Mouse (Mus musculus) neural tube, embryonic 11.5 days (tissue): ENCODE measurements at regions not wholly inside any gene's neighbourhood (a gene's known extent, or its start where the extent isn't known, plus 50 kb on each side); places are given as distances from the start of the nearest gene placed in this dataset.
A peak's percentile ranks its signal among the peaks of the same experiment; 100 is the strongest.
"Not testable (repeated sequence)": the region's sequence is repeated elsewhere in the genome, so short reads cannot be mapped to it uniquely, and the experiment has no call there.

Experiments used
- ATAC-seq: fragments of 200-750 bp; cut with Nextera tagmentation; 2 replicates; pipeline ENCODE4 v1.8.0; 2017; ENCODE audit warnings: moderate number of reproducible peaks, mild to moderate bottlenecking, moderate TSS enrichment, moderate library complexity; ENCODE audit not compliant: insufficient read depth, low FRiP score, low TSS enrichment
- DNase-seq: peaks from one replicate; pipeline ENCODE4 v3.0.0-alpha.2; 2015; ENCODE audit warnings: low spot score
- H3K27ac ChIP-seq: fragments of 300-500 bp; sonication (generic); 2 replicates; pipeline ENCODE4 v1.5.1; 2014; ENCODE audit warnings: low read depth, mild to moderate bottlenecking, low read length
- H3K27me3 ChIP-seq: fragments of 300-500 bp; sonication (generic); 2 replicates; pipeline ENCODE4 v1.6.1; 2014; ENCODE audit warnings: mild to moderate bottlenecking, low read length, mixed read lengths; ENCODE audit not compliant: control insufficient read depth, insufficient read depth
- H3K36me3 ChIP-seq: fragments of 300-500 bp; sonication (generic); 2 replicates; pipeline ENCODE4 v1.6.1; 2014; ENCODE audit warnings: mild to moderate bottlenecking, low read length, moderate library complexity, mixed read lengths; ENCODE audit not compliant: control insufficient read depth, insufficient read depth
- H3K4me1 ChIP-seq: fragments of 300-500 bp; sonication (generic); 2 replicates; pipeline ENCODE4 v1.6.1; 2014; ENCODE audit warnings: low read length, mixed read lengths; ENCODE audit not compliant: control insufficient read depth, insufficient read depth
- H3K4me2 ChIP-seq: fragments of 300-500 bp; sonication (generic); 2 replicates; pipeline ENCODE4 v1.6.1; 2014; ENCODE audit warnings: low read depth, mild to moderate bottlenecking, moderate library complexity
- H3K4me3 ChIP-seq: fragments of 300-500 bp; sonication (generic); 2 replicates; pipeline ENCODE4 v1.5.1; 2014; ENCODE audit warnings: low read depth, low read length
- H3K9ac ChIP-seq: fragments of 300-500 bp; sonication (generic); 2 replicates; pipeline ENCODE4 v1.6.1; 2014; ENCODE audit warnings: mild to moderate bottlenecking, low read length
- H3K9me3 ChIP-seq: fragments of 300-500 bp; sonication (generic); 2 replicates; pipeline ENCODE4 v1.6.1; 2016; ENCODE audit warnings: low read length; ENCODE audit not compliant: control insufficient read depth
- whole genome bisulfite sequencing: fragments of 180-500 bp; shearing (Covaris S2); extraction: QIAGEN DNeasy Blood & Tissue Kit; methylation state at CpG from one replicate; pipeline ENCODE4 v1.1.7; 2014; 5-methylcytosine and 5-hydroxymethylcytosine counted together

GRCm38 (mm10) chr2:63706643-63707042, 391.2 kb downstream of the Fign start:
- no peak overlapping the region for H3K27ac ChIP-seq
- DNase-seq (no peak), ATAC-seq (no peak)
- H3K36me3 ChIP-seq: no peaks in the 10 kb centered on the region
- no peak overlapping the region for H3K9ac ChIP-seq
- no peaks in the 10 kb centered on the region for H3K9me3 ChIP-seq
- no peaks in the 10 kb centered on the region for H3K27me3 ChIP-seq
- H3K4me3 ChIP-seq: no peak overlapping the region
- H3K4me1 ChIP-seq: 0 out of 2 replicates have a peak, but pooled peaks cover 3% of the 10 kb centered on the region
- H3K4me2 ChIP-seq: no peak overlapping the region

- Histone ChIP-seq H3K4me3 (no peak overlapping the region), H3K36me3 (no peaks in the 10 kb centered on the region), H3K4me1 (0 out of 2 replicates have a peak, but pooled peaks cover 3% of the 10 kb centered on the region), H3K9me3 (no peaks in the 10 kb centered on the region), H3K9ac (no peak overlapping the region), H3K4me2 (no peak overlapping the region), H3K27ac (no peak overlapping the region), H3K27me3 (no peaks in the 10 kb centered on the region)
- ATAC-seq (no peak), DNase-seq (no peak)
- 65% methylated on average over 3 of the region's 3 CpGs for WGBS
Measured at GRCm38 (mm10) chr2:63706183-63706582, 391.7 kb downstream of the Fign start.

- Histone ChIP-seq H3K4me2 (peak overlapping the region; percentile 35), H3K27ac (peak overlapping the region; percentile 45), H3K4me1 (0 out of 2 replicates have a peak, but pooled peaks cover 3% of the 10 kb centered on the region), H3K9ac (peak overlapping the region; percentile 57), H3K9me3 (no peaks in the 10 kb centered on the region), H3K36me3 (no peaks in the 10 kb centered on the region), H3K4me3 (peak overlapping the region; percentile 29), H3K27me3 (no peaks in the 10 kb centered on the region)
- WGBS: 0% methylated on average over 21 of the region's 22 CpGs
- ATAC-seq: peak; percentile 94
- DNase-seq: peak; percentile 86
Measured at GRCm38 (mm10) chr2:63702333-63703096, 395.3 kb downstream of the Fign start.

- peak overlapping the region; percentile 35 for H3K4me2 ChIP-seq
- H3K4me3 ChIP-seq: no peak overlapping the region
- ATAC-seq (peak; percentile 32; the same call in 1 of the 2 replicates), DNase-seq (peak; percentile 23)
- H3K9ac ChIP-seq: no peak overlapping the region
- no peaks in the 10 kb centered on the region for H3K27me3 ChIP-seq
- H3K36me3 ChIP-seq: no peaks in the 10 kb centered on the region
- 14% methylated on average over 13 of the region's 13 CpGs for WGBS
- no peaks in the 10 kb centered on the region for H3K9me3 ChIP-seq
- H3K4me1 ChIP-seq: 0 out of 2 replicates have a peak, but pooled peaks cover 3% of the 10 kb centered on the region
- no peak overlapping the region; the same call in 1 of the 2 replicates for H3K27ac ChIP-seq
Measured at GRCm38 (mm10) chr2:63701861-63702260, 396.0 kb downstream of the Fign start.

GRCm38 (mm10) chr2:63700255-63700654, 397.6 kb downstream of the Fign start:
- peak; percentile 46 for DNase-seq
- Histone ChIP-seq H3K4me3 (no peak overlapping the region), H3K4me1 (0 out of 2 replicates have a peak, but pooled peaks cover 3% of the 10 kb centered on the region), H3K36me3 (no peaks in the 10 kb centered on the region), H3K4me2 (no peak overlapping the region), H3K27ac (no peak overlapping the region), H3K27me3 (no peaks in the 10 kb centered on the region), H3K9me3 (no peaks in the 10 kb centered on the region), H3K9ac (no peak overlapping the region)
- no peak for ATAC-seq
- 18% methylated on average over 3 of the region's 3 CpGs for WGBS

- H3K9me3 ChIP-seq: no peaks in the 10 kb centered on the region
- 63% methylated on average over 3 of the region's 3 CpGs for WGBS
Measured at GRCm38 (mm10) chr2:63669700-63670099, 428.1 kb downstream of the Fign start.

GRCm38 (mm10) chr2:63668784-63669183, 429.1 kb downstream of the Fign start:
- 77% methylated on average over 7 of the region's 7 CpGs for WGBS
- H3K9ac ChIP-seq: no peak overlapping the region
- no peak for ATAC-seq
- H3K4me2 ChIP-seq: no peak overlapping the region
- no peak for DNase-seq
- no peaks in the 10 kb centered on the region for H3K4me1 ChIP-seq
- H3K27me3 ChIP-seq: no peaks in the 10 kb centered on the region
- no peak overlapping the region for H3K4me3 ChIP-seq
- no peaks in the 10 kb centered on the region for H3K36me3 ChIP-seq
- H3K27ac ChIP-seq: no peak overlapping the region
- H3K9me3 ChIP-seq: no peaks in the 10 kb centered on the region

More at GRCm38 (mm10) chr2:63669700-63670099, 428.1 kb downstream of the Fign start:
- H3K27me3 ChIP-seq: no peaks in the 10 kb centered on the region
- no peak for DNase-seq
- ATAC-seq: peak; percentile 66
- H3K27ac ChIP-seq: no peak overlapping the region
- H3K36me3 ChIP-seq: no peaks in the 10 kb centered on the region
- H3K4me2 ChIP-seq: no peak overlapping the region
- no peak overlapping the region for H3K9ac ChIP-seq
- H3K4me3 ChIP-seq: no peak overlapping the region
- H3K4me1 ChIP-seq: no peaks in the 10 kb centered on the region

GRCm38 (mm10) chr2:63659947-63660346, 437.9 kb downstream of the Fign start:
- WGBS: 88% methylated on average over 2 of the region's 2 CpGs
- not testable (repeated sequence) for H3K27me3 ChIP-seq, H3K4me3 ChIP-seq, H3K36me3 ChIP-seq, ATAC-seq, H3K9me3 ChIP-seq, H3K4me2 ChIP-seq, H3K27ac ChIP-seq, DNase-seq, H3K9ac ChIP-seq, H3K4me1 ChIP-seq
